Comparison of ENCODE assay signal across 10 mouse cellular contexts in genomic region chr3:90606185-90606584, GRCm38 (mm10). TPM values are rescaled to one million over a fixed set of nuclear protein-coding genes. Genes with fewer than 3 reads are reported as not detected.
DNase-seq lines count a peak whose midpoint lies in the region; ATAC-seq lines count a peak whose summit lies in the region.
"Had no signal": no experiment of that assay in that cellular context is flagged by ENCODE, and none has a peak within 500 bp of the region (broad histone marks: within the 10 kb centered on the region; RNA-seq: fewer than 3 reads in every experiment).

No protein-coding gene starts in this region.

- 0 out of 2 replicates have a peak, but pooled peaks cover 8% of the 10 kb centered on the region for H3K4me1 ChIP-seq in hindbrain, embryonic 10.5 days (replicated peaks)
- H3K4me1 ChIP-seq in hindbrain, embryonic 13.5 days (replicated peaks): peaks cover 9% of the 10 kb centered on the region; the same call in 1 of the 2 replicates
- peaks cover 5% of the 10 kb centered on the region; the same call in 1 of the 2 replicates for H3K4me1 ChIP-seq in neural tube, embryonic 15.5 days
- H3K4me1 ChIP-seq in stomach, embryonic 16.5 days (ENCODE audit: control insufficient read depth, insufficient read depth, low read length): peaks cover 29% of the 10 kb centered on the region
- H3K4me1 ChIP-seq in liver, embryonic 12.5 days: 0 out of 2 replicates have a peak, but pooled peaks cover 4% of the 10 kb centered on the region

- no peak overlapping the region for H3K27ac ChIP-seq in hindbrain, embryonic 10.5 days
- H3K27ac ChIP-seq in hindbrain, embryonic 13.5 days: no peak overlapping the region
- no peak overlapping the region for H3K27ac ChIP-seq in neural tube, embryonic 15.5 days (replicated peaks)
- H3K27ac ChIP-seq in stomach, embryonic 16.5 days (ENCODE audit: low read length): peak overlapping the region; percentile 89
- H3K27ac ChIP-seq in liver, embryonic 12.5 days: no peak overlapping the region

- 85% methylated on average over 6 of the region's 6 CpGs for WGBS in hindbrain, embryonic 10.5 days
- 90% methylated on average over 6 of the region's 6 CpGs for WGBS in hindbrain, embryonic 13.5 days
- WGBS in neural tube, embryonic 15.5 days: 91% methylated on average over 6 of the region's 6 CpGs
- WGBS in stomach, embryonic 16.5 days: 67% methylated on average over 6 of the region's 6 CpGs
- WGBS in liver, embryonic 12.5 days (ENCODE audit: insufficient replicate concordance): 88% methylated on average over 6 of the region's 6 CpGs

- no peak overlapping the region for H3K4me3 ChIP-seq in hindbrain, embryonic 10.5 days
- H3K4me3 ChIP-seq in hindbrain, embryonic 13.5 days: no peak overlapping the region
- no peak overlapping the region for H3K4me3 ChIP-seq in neural tube, embryonic 15.5 days (replicated peaks)
- no peak overlapping the region for H3K4me3 ChIP-seq in stomach, embryonic 16.5 days (replicated peaks; ENCODE audit: low read length)
- no peak overlapping the region for H3K4me3 ChIP-seq in liver, embryonic 12.5 days

- ATAC-seq in hindbrain, embryonic 13.5 days (ENCODE audit: low FRiP score): no peak
- no peak for ATAC-seq in neural tube, embryonic 15.5 days (ENCODE audit: low FRiP score)
- ATAC-seq in stomach, embryonic 16.5 days (ENCODE audit: insufficient read depth, low FRiP score): peak; percentile 71
- ATAC-seq in liver, embryonic 12.5 days: no peak

- no peak overlapping the region for H3K9ac ChIP-seq in hindbrain, embryonic 13.5 days
- no peak overlapping the region for H3K9ac ChIP-seq in neural tube, embryonic 15.5 days (replicated peaks)
- H3K9ac ChIP-seq in stomach, embryonic 16.5 days (ENCODE audit: low read length): no peak overlapping the region
- H3K9ac ChIP-seq in liver, embryonic 12.5 days: no peak overlapping the region

- no peaks in the 10 kb centered on the region for H3K36me3 ChIP-seq in hindbrain, embryonic 10.5 days
- no peaks in the 10 kb centered on the region for H3K36me3 ChIP-seq in hindbrain, embryonic 13.5 days
- H3K36me3 ChIP-seq in neural tube, embryonic 15.5 days: no peaks in the 10 kb centered on the region
- H3K36me3 ChIP-seq in stomach, embryonic 16.5 days (ENCODE audit: control insufficient read depth, insufficient read depth, low read length): no peaks in the 10 kb centered on the region
- H3K36me3 ChIP-seq in liver, embryonic 12.5 days: no peaks in the 10 kb centered on the region

- H3K9me3 ChIP-seq in hindbrain, embryonic 10.5 days: no peaks in the 10 kb centered on the region
- no peaks in the 10 kb centered on the region for H3K9me3 ChIP-seq in hindbrain, embryonic 13.5 days
- H3K9me3 ChIP-seq in neural tube, embryonic 15.5 days (replicated peaks): no peaks in the 10 kb centered on the region
- H3K9me3 ChIP-seq in stomach, embryonic 16.5 days (replicated peaks; ENCODE audit: control insufficient read depth, low read length): no peaks in the 10 kb centered on the region
- H3K9me3 ChIP-seq in liver, embryonic 12.5 days (replicated peaks): no peaks in the 10 kb centered on the region

- H3K4me2 ChIP-seq in hindbrain, embryonic 13.5 days: no peak overlapping the region
- no peak overlapping the region for H3K4me2 ChIP-seq in neural tube, embryonic 15.5 days
- no peak overlapping the region for H3K4me2 ChIP-seq in stomach, embryonic 16.5 days (ENCODE audit: low read depth, low read length)
- H3K4me2 ChIP-seq in liver, embryonic 12.5 days: no peak overlapping the region

- no peaks in the 10 kb centered on the region for H3K27me3 ChIP-seq in hindbrain, embryonic 10.5 days (ENCODE audit: insufficient read depth, poor library complexity, severe bottlenecking)
- 0 out of 2 replicates have a peak, but pooled peaks cover 4% of the 10 kb centered on the region for H3K27me3 ChIP-seq in hindbrain, embryonic 13.5 days
- no peaks in the 10 kb centered on the region for H3K27me3 ChIP-seq in neural tube, embryonic 15.5 days (replicated peaks)
- H3K27me3 ChIP-seq in stomach, embryonic 16.5 days (ENCODE audit: control insufficient read depth, insufficient read depth, low read length): no peaks in the 10 kb centered on the region
- no peaks in the 10 kb centered on the region; the same call in 1 of the 2 replicates for H3K27me3 ChIP-seq in liver, embryonic 12.5 days (replicated peaks)

- peak; percentile 56 for DNase-seq in hindbrain, embryonic 10.5 days (ENCODE audit: low spot score)
- peak; percentile 42 for DNase-seq in neural tube, embryonic 10.5 days (ENCODE audit: extremely low spot score, low spot score)
- DNase-seq in forelimb bud, embryonic 11.5 days (ENCODE audit: low read depth, low spot score): peak; percentile 65
- no peak for DNase-seq in c-Kit-positive CD71-positive TER-119-positive erythroid progenitor cells, embryonic 14.5 days (ENCODE audit: low spot score)
- DNase-seq: heart, postnatal 4 days; lung, postnatal 10 days had no signal

RNA-seq across cellular contexts. Expression of gene S100a5, which starts 2.1 kb away (rescaled TPM):
- not detected in 2 replicates for polyA plus RNA-seq in hindbrain, embryonic 10.5 days (2016; fragmentation: Nextera tagmentation; extraction: Ambion mirVana)
- not detected in 2 replicates for polyA plus RNA-seq in hindbrain, embryonic 13.5 days (2015; fragmentation: Nextera tagmentation; extraction: Ambion mirVana)
- polyA plus RNA-seq in neural tube, embryonic 15.5 days (2015; fragmentation: Nextera tagmentation; extraction: Ambion mirVana): not detected in 2 replicates
- 4.5 and 5.2 TPM in 2 replicates for polyA plus RNA-seq in stomach, embryonic 16.5 days (2015; fragmentation: Nextera tagmentation; extraction: Ambion mirVana)
- not detected in 2 replicates for polyA plus RNA-seq in liver, embryonic 12.5 days (2016; fragmentation: Nextera tagmentation; extraction: Ambion mirVana)

RNA-seq across cellular contexts. Expression of gene S100a4, which starts 2.6 kb away (rescaled TPM):
- polyA plus RNA-seq in hindbrain, embryonic 10.5 days (2016; fragmentation: Nextera tagmentation; extraction: Ambion mirVana): not detected in 2 replicates
- polyA plus RNA-seq in hindbrain, embryonic 13.5 days (2015; fragmentation: Nextera tagmentation; extraction: Ambion mirVana): 0.75 and 1.5 TPM in 2 replicates
- polyA plus RNA-seq in neural tube, embryonic 15.5 days (2015; fragmentation: Nextera tagmentation; extraction: Ambion mirVana): 1.2 and 10.7 TPM in 2 replicates
- 12.5 and 15.1 TPM in 2 replicates for polyA plus RNA-seq in stomach, embryonic 16.5 days (2015; fragmentation: Nextera tagmentation; extraction: Ambion mirVana)
- 0.55 and 0.69 TPM in 2 replicates for polyA plus RNA-seq in liver, embryonic 12.5 days (2016; fragmentation: Nextera tagmentation; extraction: Ambion mirVana)

RNA-seq across cellular contexts. Expression of gene Gm42674, which starts 4.5 kb away (rescaled TPM):
- polyA plus RNA-seq in hindbrain, embryonic 10.5 days (2016; fragmentation: Nextera tagmentation; extraction: Ambion mirVana): not detected in 2 replicates
- polyA plus RNA-seq in hindbrain, embryonic 13.5 days (2015; fragmentation: Nextera tagmentation; extraction: Ambion mirVana): not detected in 2 replicates
- polyA plus RNA-seq in neural tube, embryonic 15.5 days (2015; fragmentation: Nextera tagmentation; extraction: Ambion mirVana): not detected in 2 replicates
- not detected in 2 replicates for polyA plus RNA-seq in stomach, embryonic 16.5 days (2015; fragmentation: Nextera tagmentation; extraction: Ambion mirVana)
- not detected in 2 replicates for polyA plus RNA-seq in liver, embryonic 12.5 days (2016; fragmentation: Nextera tagmentation; extraction: Ambion mirVana)

RNA-seq across cellular contexts. Expression of gene S100a6, which starts 6.5 kb away (rescaled TPM):
- polyA plus RNA-seq in hindbrain, embryonic 10.5 days (2016; fragmentation: Nextera tagmentation; extraction: Ambion mirVana): 14.4 and 18.3 TPM in 2 replicates
- 38.4 and 42.3 TPM in 2 replicates for polyA plus RNA-seq in hindbrain, embryonic 13.5 days (2015; fragmentation: Nextera tagmentation; extraction: Ambion mirVana)
- polyA plus RNA-seq in neural tube, embryonic 15.5 days (2015; fragmentation: Nextera tagmentation; extraction: Ambion mirVana): 43.6 and 90.4 TPM in 2 replicates
- polyA plus RNA-seq in stomach, embryonic 16.5 days (2015; fragmentation: Nextera tagmentation; extraction: Ambion mirVana): 820 and 892 TPM in 2 replicates
- polyA plus RNA-seq in liver, embryonic 12.5 days (2016; fragmentation: Nextera tagmentation; extraction: Ambion mirVana): 5.7 and 6.8 TPM in 2 replicates

RNA-seq across cellular contexts. Expression of gene S100a2, which starts 16.1 kb away (rescaled TPM):
- polyA plus RNA-seq in hindbrain, embryonic 10.5 days (2016; fragmentation: Nextera tagmentation; extraction: Ambion mirVana): not detected in 2 replicates
- not detected in 2 replicates for polyA plus RNA-seq in hindbrain, embryonic 13.5 days (2015; fragmentation: Nextera tagmentation; extraction: Ambion mirVana)
- not detected in 2 replicates for polyA plus RNA-seq in neural tube, embryonic 15.5 days (2015; fragmentation: Nextera tagmentation; extraction: Ambion mirVana)
- polyA plus RNA-seq in stomach, embryonic 16.5 days (2015; fragmentation: Nextera tagmentation; extraction: Ambion mirVana): 0.93 and 1.3 TPM in 2 replicates
- polyA plus RNA-seq in liver, embryonic 12.5 days (2016; fragmentation: Nextera tagmentation; extraction: Ambion mirVana): not detected in 2 replicates
